Mouse (Mus musculus) limb, embryonic 14.5 days (tissue): ENCODE data around the gene Spag9. TPM values are rescaled to one million over a fixed set of nuclear protein-coding genes. Genes with fewer than 3 reads are reported as not detected.

Source experiments
- ATAC-seq: fragments of 200-750 bp; cut with Nextera tagmentation; 2 replicates; pipeline ENCODE4 v1.8.0; 2017; ENCODE audit warnings: low read depth, moderate number of reproducible peaks, moderate TSS enrichment; ENCODE audit not compliant: low FRiP score
- DNase-seq: peaks from one replicate; pipeline ENCODE4 v3.0.0-alpha.2; 2015; ENCODE audit warnings: low spot score
- H3K27ac ChIP-seq: fragments of 300-500 bp; sonication (generic); replicated peaks from 2 replicates; pipeline ENCODE4 v1.5.1; 2014; ENCODE audit warnings: low read depth, mild to moderate bottlenecking, low read length, moderate library complexity, mixed read lengths
- H3K27me3 ChIP-seq: fragments of 300-500 bp; sonication (generic); 2 replicates; pipeline ENCODE4 v1.6.1; 2014; ENCODE audit warnings: low read length, mixed read lengths; ENCODE audit not compliant: control insufficient read depth, insufficient read depth
- H3K36me3 ChIP-seq: fragments of 300-500 bp; sonication (generic); 2 replicates; pipeline ENCODE4 v1.6.1; 2014; ENCODE audit warnings: mild to moderate bottlenecking, low read length, moderate library complexity, mixed read lengths; ENCODE audit not compliant: control insufficient read depth, insufficient read depth
- H3K4me1 ChIP-seq: fragments of 300-500 bp; sonication (generic); 2 replicates; pipeline ENCODE4 v1.6.1; 2014; ENCODE audit warnings: antibody characterized with exemption, low read length, mixed read lengths; ENCODE audit not compliant: control insufficient read depth, insufficient read depth
- H3K4me2 ChIP-seq: fragments of 300-500 bp; sonication (generic); replicated peaks from 2 replicates; pipeline ENCODE4 v1.6.1; 2014; ENCODE audit warnings: low read depth, mild to moderate bottlenecking, low read length, moderate library complexity; ENCODE audit not compliant: severe bottlenecking
- H3K4me3 ChIP-seq: fragments of 300-500 bp; sonication (generic); replicated peaks from 2 replicates; pipeline ENCODE4 v1.5.1; 2014; ENCODE audit warnings: low read length
- H3K9ac ChIP-seq: fragments of 300-500 bp; sonication (generic); 2 replicates; pipeline ENCODE4 v1.6.1; 2014; ENCODE audit warnings: mild to moderate bottlenecking, low read depth, low read length, moderate library complexity; ENCODE audit not compliant: severe bottlenecking
- H3K9me3 ChIP-seq: fragments of 300-500 bp; sonication (generic); 2 replicates; pipeline ENCODE4 v1.6.1; 2016; ENCODE audit warnings: low read length; ENCODE audit not compliant: control insufficient read depth
- POLR2A ChIP-seq: fragments of 200-500 bp; IDR thresholded peaks from 2 replicates; pipeline ENCODE4 v1.8.0; 2012; ENCODE audit warnings: inconsistent platforms, mild to moderate bottlenecking, moderate library complexity, borderline replicate concordance; ENCODE audit not compliant: insufficient read depth, insufficient read length; ENCODE audit errors: extremely low read depth
- WGBS: fragments of 180-500 bp; shearing (Covaris S2); extraction: QIAGEN DNeasy Blood & Tissue Kit; methylation state at CpG from one replicate; pipeline ENCODE4 v1.1.7; 2014; 5-methylcytosine and 5-hydroxymethylcytosine counted together
- polyA plus RNA-seq, 2 experiments: library from polyadenylated mRNA; depleted of rRNA in 1 of 2; stranded (reverse) in 1 of 2; unstranded in 1 of 2; fragments of >200 nt; fragmentation: Nextera tagmentation in 1 of 2; extraction: Ambion mirVana in 1 of 2; gene quantifications; 2 replicates each; pipeline versions ENCODE4 v1.2.1 to v1.2.3; 2012 to 2014

Spag9 gene
- polyA plus RNA-seq, 2 experiments = 56.3 to 64.6 TPM

DNA sequence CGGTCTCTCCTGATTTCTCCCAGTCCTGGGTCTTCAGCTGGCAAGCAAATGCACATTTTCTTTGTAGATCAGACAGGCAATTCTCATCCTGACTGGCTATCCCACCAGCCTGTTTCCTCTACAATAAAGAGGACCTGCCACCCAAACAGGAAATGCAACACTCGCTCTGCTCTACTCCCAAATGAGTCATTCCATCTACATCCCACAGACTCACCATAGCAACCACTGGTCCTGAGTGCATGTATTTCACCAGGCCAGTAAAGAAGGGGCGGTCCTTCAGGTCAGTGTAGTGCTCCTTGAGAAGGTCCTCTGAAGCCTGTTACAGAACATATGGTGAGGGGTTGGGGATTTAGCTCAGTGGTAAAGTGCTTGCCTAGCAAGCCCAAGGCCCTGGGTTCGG, 32.9 kb upstream of the Spag9 start:
- H3K9ac ChIP-seq = no peak overlapping the region
- no peak for TF ChIP-seq POLR2A

DNA sequence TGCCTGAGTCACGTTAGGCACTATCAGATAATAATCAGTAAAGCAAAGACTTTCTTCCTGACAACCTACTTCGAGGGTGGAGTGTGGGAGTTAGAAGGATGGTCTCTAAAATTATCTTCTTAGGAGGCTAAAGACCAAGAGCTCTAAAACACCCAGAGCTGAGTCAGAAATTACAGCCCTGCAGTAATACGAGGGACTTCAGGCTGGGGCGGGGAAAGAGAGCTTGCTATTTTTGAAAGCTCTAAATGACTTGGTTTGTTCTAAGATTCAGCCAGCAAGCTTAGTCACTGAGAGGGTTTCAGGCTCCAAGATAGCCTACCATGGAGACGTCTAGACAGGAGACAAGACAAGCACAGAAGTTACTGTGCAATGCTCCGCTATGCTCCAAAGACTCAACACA, 30.5 kb upstream of the Spag9 start:
- Histone ChIP-seq H3K9me3 (no peaks in the 10 kb centered on the region), H3K9ac (no peak overlapping the region), H3K4me2 (no peak overlapping the region), H3K27ac (no peak overlapping the region), H3K27me3 (no peaks in the 10 kb centered on the region), H3K36me3 (peaks cover 47% of the 10 kb centered on the region), H3K4me3 (no peak overlapping the region), H3K4me1 (0 out of 2 replicates have a peak, but pooled peaks cover 7% of the 10 kb centered on the region)
- ATAC-seq (no peak), DNase-seq (no peak)
- TF ChIP-seq POLR2A = no peak
- WGBS = 91% methylated on average over 6 of the region's 6 CpGs

More for the DNA sequence above, 32.9 kb upstream of the Spag9 start:
- Histone ChIP-seq H3K27ac (no peak overlapping the region), H3K36me3 (peaks cover 71% of the 10 kb centered on the region), H3K4me1 (0 out of 2 replicates have a peak, but pooled peaks cover 7% of the 10 kb centered on the region), H3K9me3 (no peaks in the 10 kb centered on the region), H3K27me3 (no peaks in the 10 kb centered on the region), H3K4me3 (no peak overlapping the region), H3K4me2 (no peak overlapping the region)
- ATAC-seq (no peak), DNase-seq (no peak)
- 88% methylated on average over 4 of the region's 4 CpGs for WGBS

DNA sequence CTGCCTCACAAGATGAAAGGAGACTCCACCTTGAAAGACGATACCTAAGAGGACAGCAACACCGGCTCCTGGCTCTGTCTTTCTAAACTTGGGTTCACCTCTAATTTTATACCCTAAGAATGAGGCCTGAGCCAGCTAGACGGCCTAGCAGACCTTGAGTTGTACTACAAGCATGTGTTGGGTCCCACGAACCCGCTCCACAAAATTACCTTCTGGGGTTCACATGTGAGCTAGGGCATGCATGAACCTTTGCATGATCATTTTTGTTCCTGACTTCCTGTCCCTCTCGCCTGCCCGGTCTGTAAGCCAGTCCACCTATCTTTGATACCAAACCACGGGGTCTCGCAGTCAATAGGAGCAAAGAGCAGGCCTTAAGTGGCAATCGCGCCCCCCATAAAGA, 28.5 kb upstream of the Spag9 start:
- Histone ChIP-seq H3K9ac (peak overlapping the region; percentile 62), H3K27ac (peak overlapping the region; percentile 63; the same call in 1 of the 2 replicates), H3K9me3 (no peaks in the 10 kb centered on the region), H3K36me3 (peaks cover 32% of the 10 kb centered on the region), H3K4me3 (peak overlapping the region; percentile 75), H3K4me2 (peak overlapping the region; percentile 78), H3K4me1 (0 out of 2 replicates have a peak, but pooled peaks cover 7% of the 10 kb centered on the region), H3K27me3 (no peaks in the 10 kb centered on the region)
- under 1% methylated on average over 11 of the region's 11 CpGs for WGBS
- no peak for ATAC-seq
- no peak for DNase-seq
- no peak for TF ChIP-seq POLR2A

DNA sequence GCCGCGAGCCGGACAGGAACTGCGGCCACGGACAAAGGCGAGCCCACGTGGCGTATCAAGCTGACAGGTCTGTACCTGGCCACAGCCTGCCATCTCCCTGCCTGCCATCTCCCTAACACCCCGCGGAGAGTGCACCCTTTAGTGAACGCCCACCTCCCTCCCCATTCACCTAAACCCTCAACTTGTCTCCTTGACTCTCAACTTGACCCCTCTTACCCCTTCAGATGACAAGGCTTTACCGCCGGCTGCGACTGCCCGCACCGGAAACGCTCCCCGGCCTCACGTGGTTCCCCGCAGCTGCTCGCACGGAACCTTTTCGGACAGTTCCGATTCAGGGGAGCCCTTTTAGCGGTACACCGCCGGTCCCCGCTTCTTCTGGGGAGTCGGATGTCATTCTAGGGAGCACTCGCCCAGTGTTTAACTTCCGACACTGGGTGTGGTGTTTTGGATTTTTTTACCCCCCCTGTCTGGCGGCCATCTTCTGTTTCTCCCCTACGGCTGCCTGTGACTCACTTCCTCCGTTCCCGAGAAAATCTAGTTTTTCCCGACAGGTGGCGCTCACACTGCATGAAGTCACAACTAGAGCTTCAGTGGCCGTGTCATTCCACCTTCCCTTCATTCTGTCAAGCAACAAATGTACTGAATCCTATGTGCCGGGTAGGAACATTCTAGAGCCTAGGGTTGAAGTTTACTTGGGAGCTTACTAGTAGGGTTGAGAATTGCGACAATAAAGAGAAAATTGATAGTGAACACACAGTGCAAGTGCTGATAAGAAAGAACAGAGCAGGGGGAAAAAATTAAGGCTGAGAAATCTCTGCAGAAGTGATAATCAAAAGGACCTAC, 27.7 kb upstream of the Spag9 start, which contains the start of the genes Gm20390 and Nme1:
TSS of gene Gm20390 (minus strand) at position 289 of the 843 bp plus-strand sequence.
TSS of gene Nme1 (minus strand) at position 517 of the 843 bp plus-strand sequence.
- no peaks in the 10 kb centered on the region for H3K9me3 ChIP-seq
- peak within 1 kb of the TSS; percentile 78 for H3K4me2 ChIP-seq
- peak within 1 kb of the TSS; percentile 75 for H3K4me3 ChIP-seq
- DNase-seq (peak; percentile 97), ATAC-seq (peak; percentile 97)
- H3K27ac ChIP-seq = peak within 1 kb of the TSS; percentile 63
- 0 out of 2 replicates have a peak, but pooled peaks cover 7% of the 10 kb centered on the region for H3K4me1 ChIP-seq
- peak within 1 kb of the TSS; percentile 62 for H3K9ac ChIP-seq
- H3K36me3 ChIP-seq = peaks cover 23% of the 10 kb centered on the region
- H3K27me3 ChIP-seq = no peaks in the 10 kb centered on the region
- TF ChIP-seq POLR2A = no peak
- WGBS = under 1% methylated on average over 40 of the region's 40 CpGs

DNA sequence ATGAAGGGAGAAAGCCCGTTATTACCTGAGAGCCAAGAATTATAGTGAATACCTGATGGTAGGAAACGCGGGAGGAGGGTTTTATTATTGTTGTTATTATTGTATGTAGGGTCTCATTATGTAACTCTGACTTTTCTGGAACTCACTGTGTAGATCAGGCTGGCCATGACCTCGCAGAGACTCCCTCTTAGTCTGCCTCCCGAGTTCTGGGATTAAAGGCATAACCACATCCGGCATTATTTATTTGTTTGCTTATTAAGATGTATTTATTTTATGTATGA, 27.1 kb upstream of the Spag9 start:
- Histone ChIP-seq H3K4me3 (peak overlapping the region; percentile 75), H3K36me3 (peaks cover 19% of the 10 kb centered on the region), H3K27ac (no peak overlapping the region), H3K4me1 (0 out of 2 replicates have a peak, but pooled peaks cover 7% of the 10 kb centered on the region), H3K4me2 (peak overlapping the region; percentile 48), H3K27me3 (no peaks in the 10 kb centered on the region), H3K9me3 (no peaks in the 10 kb centered on the region), H3K9ac (no peak overlapping the region)
- no peak for ATAC-seq
- WGBS = 45% methylated on average over 6 of the region's 6 CpGs
- DNase-seq = no peak
- TF ChIP-seq POLR2A = no peak
